ENCODE assay signal across 8 mouse cellular contexts in the genomic region with DNA sequence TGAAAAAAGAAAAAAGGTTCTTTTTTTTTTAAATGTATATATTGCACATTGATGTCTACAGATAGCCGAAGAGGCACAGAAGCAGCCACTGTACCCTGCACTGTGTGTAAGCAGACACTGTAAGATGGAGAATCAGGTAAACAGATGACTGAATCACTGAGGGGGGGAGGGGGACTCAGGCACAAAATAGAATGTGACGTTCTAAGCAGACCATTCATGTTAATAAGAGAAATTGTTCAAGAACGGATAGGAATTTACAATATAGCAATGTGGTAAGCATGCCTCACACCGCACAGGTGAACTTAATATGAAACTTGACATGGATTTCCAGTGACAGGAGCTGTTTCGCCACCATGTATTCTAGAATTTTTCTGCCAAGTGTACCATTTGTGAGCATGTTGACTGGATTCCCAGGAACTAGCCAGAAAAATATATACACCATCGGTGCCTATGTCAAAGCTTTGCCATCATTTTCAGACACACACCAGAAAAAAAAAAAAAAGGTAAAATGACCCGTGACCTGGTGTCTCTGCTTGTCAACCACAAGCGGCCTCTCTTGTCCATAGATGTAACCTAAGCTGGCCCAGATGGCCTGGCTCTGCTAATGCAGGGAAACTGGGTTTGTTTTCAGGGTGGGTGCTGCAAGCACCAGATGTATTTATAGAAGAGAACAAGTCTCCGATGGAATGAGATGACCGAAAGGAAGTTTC. TPM values are rescaled to one million over a fixed set of nuclear protein-coding genes. Genes with fewer than 3 reads are reported as not detected.
DNase-seq lines count a peak whose midpoint lies in the region; ATAC-seq lines count a peak whose summit lies in the region.

No protein-coding gene starts in this region.

- ATAC-seq in heart, embryonic 14.5 days (ENCODE audit: insufficient number of reproducible peaks, insufficient read depth, low FRiP score, low read depth), result no peak
- no peak for ATAC-seq in lung, embryonic 16.5 days (ENCODE audit: low read depth)
- ATAC-seq in stomach, embryonic 16.5 days (ENCODE audit: insufficient read depth, low FRiP score), result no peak

- no peak for DNase-seq in heart, embryonic 10.5 days (ENCODE audit: low spot score)
- no peak for DNase-seq in heart, postnatal 4 days
- peak; percentile 20 for DNase-seq in c-Kit-positive CD71-positive TER-119-positive erythroid progenitor cells, embryonic 14.5 days (ENCODE audit: low spot score)
- no peak for DNase-seq in urinary bladder, postnatal 14 days (ENCODE audit: low spot score)
- no peak for DNase-seq in kidney, postnatal 4 days

- no peaks in the 10 kb centered on the region for H3K9me3 ChIP-seq in heart, embryonic 10.5 days
- no peaks in the 10 kb centered on the region for H3K9me3 ChIP-seq in heart, embryonic 14.5 days (ENCODE audit: control insufficient read depth, low read length)
- H3K9me3 ChIP-seq in lung, embryonic 16.5 days (ENCODE audit: control insufficient read depth, low read length), result no peaks in the 10 kb centered on the region
- no peaks in the 10 kb centered on the region for H3K9me3 ChIP-seq in stomach, embryonic 16.5 days (replicated peaks; ENCODE audit: control insufficient read depth, low read length)

- H3K4me2 ChIP-seq in heart, embryonic 14.5 days (ENCODE audit: low read length), result peak overlapping the region; percentile 93
- H3K4me2 ChIP-seq in lung, embryonic 16.5 days (ENCODE audit: low read depth, low read length), result peak overlapping the region; percentile 97
- H3K4me2 ChIP-seq in stomach, embryonic 16.5 days (ENCODE audit: low read depth, low read length), result peak overlapping the region; percentile 95

- peaks cover 12% of the 10 kb centered on the region for H3K4me1 ChIP-seq in heart, embryonic 10.5 days
- H3K4me1 ChIP-seq in heart, embryonic 14.5 days (ENCODE audit: control insufficient read depth in 2 of 2, insufficient read depth in 2 of 2, low read length in 2 of 2), result peaks cover 6 to 15% of the 10 kb centered on the region in 2 experiments
- H3K4me1 ChIP-seq in lung, embryonic 16.5 days (replicated peaks; ENCODE audit: control insufficient read depth, insufficient read depth, low read length), result peaks cover 9% of the 10 kb centered on the region; the same call in 1 of the 2 replicates
- peaks cover 12% of the 10 kb centered on the region; the same call in 1 of the 2 replicates for H3K4me1 ChIP-seq in stomach, embryonic 16.5 days (ENCODE audit: control insufficient read depth, insufficient read depth, low read length)

- WGBS in heart, embryonic 10.5 days, result 62% methylated on average over 10 of the region's 10 CpGs
- WGBS in heart, embryonic 14.5 days, result 60% methylated on average over 10 of the region's 10 CpGs
- 43% methylated on average over 10 of the region's 10 CpGs for WGBS in lung, embryonic 16.5 days
- 48% methylated on average over 10 of the region's 10 CpGs for WGBS in stomach, embryonic 16.5 days

- no peaks in the 10 kb centered on the region for H3K27me3 ChIP-seq in heart, embryonic 10.5 days (ENCODE audit: insufficient read depth, poor library complexity, severe bottlenecking)
- H3K27me3 ChIP-seq in heart, embryonic 14.5 days (ENCODE audit: control insufficient read depth, insufficient read depth, low read length), result no peaks in the 10 kb centered on the region
- H3K27me3 ChIP-seq in lung, embryonic 16.5 days (ENCODE audit: control insufficient read depth, insufficient read depth, low read depth, low read length), result no peaks in the 10 kb centered on the region; the same call in 1 of the 2 replicates
- H3K27me3 ChIP-seq in stomach, embryonic 16.5 days (ENCODE audit: control insufficient read depth, insufficient read depth, low read length), result no peaks in the 10 kb centered on the region

- no peaks in the 10 kb centered on the region for H3K36me3 ChIP-seq in heart, embryonic 10.5 days
- H3K36me3 ChIP-seq in heart, embryonic 14.5 days (ENCODE audit: control insufficient read depth, insufficient read depth, low read length), result no peaks in the 10 kb centered on the region
- H3K36me3 ChIP-seq in lung, embryonic 16.5 days (ENCODE audit: control insufficient read depth, insufficient read depth, low read length), result no peaks in the 10 kb centered on the region
- H3K36me3 ChIP-seq in stomach, embryonic 16.5 days (ENCODE audit: control insufficient read depth, insufficient read depth, low read length), result no peaks in the 10 kb centered on the region

- H3K27ac ChIP-seq in heart, embryonic 10.5 days, result no peak overlapping the region
- peak overlapping the region; percentile 8 to 19; a peak in 1 of 4 replicates for H3K27ac ChIP-seq in heart, embryonic 14.5 days (replicated peaks in 1 of 2; ENCODE audit: control insufficient read depth in 1 of 2, insufficient read depth in 1 of 2, low read depth in 2 of 2, low read length in 2 of 2)
- H3K27ac ChIP-seq in lung, embryonic 16.5 days (ENCODE audit: low read length), result peak overlapping the region; percentile 65
- no peak overlapping the region for H3K27ac ChIP-seq in stomach, embryonic 16.5 days (ENCODE audit: low read length)

- peak overlapping the region; percentile 95 for H3K4me3 ChIP-seq in heart, embryonic 10.5 days
- peak overlapping the region; percentile 22 to 96; a peak in 3 of 4 replicates for H3K4me3 ChIP-seq in heart, embryonic 14.5 days (ENCODE audit: control insufficient read depth in 1 of 2, insufficient read depth in 1 of 2, low read depth in 1 of 2, low read length in 2 of 2)
- peak overlapping the region; percentile 85 for H3K4me3 ChIP-seq in lung, embryonic 16.5 days (ENCODE audit: low read length)
- peak overlapping the region; percentile 91 for H3K4me3 ChIP-seq in stomach, embryonic 16.5 days (replicated peaks; ENCODE audit: low read length)

- H3K9ac ChIP-seq in heart, embryonic 14.5 days (ENCODE audit: low read length), result peak overlapping the region; percentile 89
- H3K9ac ChIP-seq in lung, embryonic 16.5 days (ENCODE audit: low read length), result peak overlapping the region; percentile 89
- peak overlapping the region; percentile 89 for H3K9ac ChIP-seq in stomach, embryonic 16.5 days (ENCODE audit: low read length)

RNA-seq across cellular contexts. Expression of gene Tspan13, which starts 1.6 kb away (rescaled TPM):
- 72.7 and 75.8 TPM in 2 replicates for polyA plus RNA-seq in heart, embryonic 10.5 days (2016; fragmentation: Nextera tagmentation; extraction: Ambion mirVana)
- total RNA-seq in heart, postnatal 4 days (2021), result 10 to 100 TPM; 53.1 to 59.6 TPM
- 62.6 and 66.8 TPM in 2 replicates for polyA plus RNA-seq in heart, embryonic 14.5 days (2014; fragmentation: Nextera tagmentation; extraction: Ambion mirVana)
- 134 and 139 TPM in 2 replicates for polyA plus RNA-seq in lung, embryonic 16.5 days (2015; fragmentation: Nextera tagmentation; extraction: Ambion mirVana)
- polyA plus RNA-seq in stomach, embryonic 16.5 days (2015; fragmentation: Nextera tagmentation; extraction: Ambion mirVana), result 127 and 130 TPM in 2 replicates

RNA-seq across cellular contexts. Expression of gene Agr2, which starts 48.0 kb away (rescaled TPM):
- not detected in 2 replicates for polyA plus RNA-seq in heart, embryonic 10.5 days (2016; fragmentation: Nextera tagmentation; extraction: Ambion mirVana)
- total RNA-seq in heart, postnatal 4 days (2021), result not detected
- 0.27 and 0.62 TPM in 2 replicates for polyA plus RNA-seq in heart, embryonic 14.5 days (2014; fragmentation: Nextera tagmentation; extraction: Ambion mirVana)
- 6.9 and 11.0 TPM in 2 replicates for polyA plus RNA-seq in lung, embryonic 16.5 days (2015; fragmentation: Nextera tagmentation; extraction: Ambion mirVana)
- polyA plus RNA-seq in stomach, embryonic 16.5 days (2015; fragmentation: Nextera tagmentation; extraction: Ambion mirVana), result 255 and 340 TPM in 2 replicates

Comparison
In these comparisons a context has a peak if more than half of its experiments do, and no peak if none do; other contexts are left out.
1. H3K27ac ChIP-seq: peak in heart, embryonic 14.5 days (2 of 2) and lung, embryonic 16.5 days (single experiment); none in heart, embryonic 10.5 days (single experiment) and stomach, embryonic 16.5 days (single experiment).
2. RNA of gene Agr2, which starts 48.0 kb away (polyA plus RNA-seq): 255 to 340 TPM in stomach, embryonic 16.5 days; 6.9 to 11.0 TPM in lung, embryonic 16.5 days, 0.27 to 0.62 TPM in heart, embryonic 14.5 days and not detected in heart, embryonic 10.5 days; every median in the first group is over 10 times any median in the second.
3. Peak in every context shown above with its lines, with median percentiles within 50 percentile points of each other: H3K4me3 ChIP-seq, H3K4me2 ChIP-seq and H3K9ac ChIP-seq.